Mouse (Mus musculus): ENCODE data around the gene Naglu. TPM values are rescaled to one million over a fixed set of nuclear protein-coding genes. Genes with fewer than 3 reads are reported as not detected.

Gene Naglu
- total RNA-seq, 2 experiments from 2014 or later: 9.2 to 10.8 TPM

GRCm38 (mm10) chr11:101055418-101055817 lies 14.4 kb upstream of the Naglu start:
- no peak for DNase-seq (ENCODE audit: extremely low spot score in 1 of 2, low spot score in 1 of 2)

- no peak for DNase-seq (ENCODE audit: extremely low spot score in 1 of 2, low spot score in 1 of 2)
These were observed 12.9 kb upstream of the Naglu start for GRCm38 (mm10) chr11:101056885-101057284.

- peak; percentile 66 to 92 for DNase-seq (ENCODE audit: extremely low spot score in 1 of 2, low spot score in 1 of 2)
These were observed 12.0 kb upstream of the Naglu start for GRCm38 (mm10) chr11:101057860-101058259.

- no peak for DNase-seq (ENCODE audit: extremely low spot score in 1 of 2, low spot score in 1 of 2)
These were observed 11.1 kb upstream of the Naglu start for GRCm38 (mm10) chr11:101058726-101059125.

- no peak for DNase-seq (ENCODE audit: extremely low spot score in 1 of 2, low spot score in 1 of 2)
These were observed 10.3 kb upstream of the Naglu start for GRCm38 (mm10) chr11:101059473-101059872.

GRCm38 (mm10) chr11:101060126-101060525 lies 9.7 kb upstream of the Naglu start:
- no peak for DNase-seq (ENCODE audit: extremely low spot score in 1 of 2, low spot score in 1 of 2)

- DNase-seq (ENCODE audit: extremely low spot score in 1 of 2, low spot score in 1 of 2): no peak
These were observed 8.8 kb upstream of the Naglu start for GRCm38 (mm10) chr11:101061049-101061448.

GRCm38 (mm10) chr11:101062165-101062884 lies 7.5 kb upstream of the Naglu start:
- DNase-seq (ENCODE audit: extremely low spot score in 1 of 2, low spot score in 1 of 2): no peak

- no peak for DNase-seq (ENCODE audit: extremely low spot score in 1 of 2, low spot score in 1 of 2)
These were observed 6.7 kb upstream of the Naglu start for GRCm38 (mm10) chr11:101062971-101063675.

- no peak for DNase-seq (ENCODE audit: extremely low spot score in 1 of 2, low spot score in 1 of 2)
These were observed 6.0 kb upstream of the Naglu start for GRCm38 (mm10) chr11:101063676-101064327.

- no peak for DNase-seq (ENCODE audit: extremely low spot score in 1 of 2, low spot score in 1 of 2)
These were observed 5.3 kb upstream of the Naglu start for GRCm38 (mm10) chr11:101064462-101064861.

GRCm38 (mm10) chr11:101065002-101065401 lies 4.8 kb upstream of the Naglu start:
- DNase-seq (ENCODE audit: extremely low spot score in 1 of 2, low spot score in 1 of 2): no peak

GRCm38 (mm10) chr11:101066549-101067412 lies 3.0 kb upstream of the Naglu start:
- peak; percentile 71 to 84 for DNase-seq (ENCODE audit: extremely low spot score in 1 of 2, low spot score in 1 of 2)

GRCm38 (mm10) chr11:101070189-101070527 lies 346 bp downstream of the Naglu start:
- no peak for DNase-seq (ENCODE audit: extremely low spot score in 1 of 2, low spot score in 1 of 2)

- DNase-seq (ENCODE audit: extremely low spot score in 1 of 2, low spot score in 1 of 2): no peak
These were observed 1.2 kb downstream of the Naglu start for GRCm38 (mm10) chr11:101070987-101071386.

GRCm38 (mm10) chr11:101071810-101072428 lies 2.1 kb downstream of the Naglu start:
- DNase-seq (ENCODE audit: extremely low spot score in 1 of 2, low spot score in 1 of 2): no peak

- no peak for DNase-seq (ENCODE audit: extremely low spot score in 1 of 2, low spot score in 1 of 2)
These were observed 8.3 kb downstream of the Naglu start, which contains the start of gene Hsd17b1 for GRCm38 (mm10) chr11:101078121-101078520. TSS of gene Hsd17b1 (plus strand) at chr11:101078411.

GRCm38 (mm10) chr11:101079746-101080145 lies 9.9 kb downstream of the Naglu start:
- no peak for DNase-seq (ENCODE audit: extremely low spot score in 1 of 2, low spot score in 1 of 2)

GRCm38 (mm10) chr11:101080421-101080820 lies 10.6 kb downstream of the Naglu start:
- no peak for DNase-seq (ENCODE audit: extremely low spot score in 1 of 2, low spot score in 1 of 2)

GRCm38 (mm10) chr11:101081659-101082058 lies 11.8 kb downstream of the Naglu start:
- no peak for DNase-seq (ENCODE audit: extremely low spot score in 1 of 2, low spot score in 1 of 2)
